Mouse (Mus musculus) R1 (cell line): ENCODE results near the gene Msh5.
A peak's percentile ranks its signal among the peaks of the same experiment; 100 is the strongest.
"Not testable (repeated sequence)": the region's sequence is repeated elsewhere in the genome, so short reads cannot be mapped to it uniquely, and the experiment has no call there.

Source experiments
- DNase-seq: peaks from one replicate; pipeline ENCODE4 v3.0.0-alpha.2; 2018; ENCODE audit warnings: low read depth, low spot score

Gene Msh5

DNA sequence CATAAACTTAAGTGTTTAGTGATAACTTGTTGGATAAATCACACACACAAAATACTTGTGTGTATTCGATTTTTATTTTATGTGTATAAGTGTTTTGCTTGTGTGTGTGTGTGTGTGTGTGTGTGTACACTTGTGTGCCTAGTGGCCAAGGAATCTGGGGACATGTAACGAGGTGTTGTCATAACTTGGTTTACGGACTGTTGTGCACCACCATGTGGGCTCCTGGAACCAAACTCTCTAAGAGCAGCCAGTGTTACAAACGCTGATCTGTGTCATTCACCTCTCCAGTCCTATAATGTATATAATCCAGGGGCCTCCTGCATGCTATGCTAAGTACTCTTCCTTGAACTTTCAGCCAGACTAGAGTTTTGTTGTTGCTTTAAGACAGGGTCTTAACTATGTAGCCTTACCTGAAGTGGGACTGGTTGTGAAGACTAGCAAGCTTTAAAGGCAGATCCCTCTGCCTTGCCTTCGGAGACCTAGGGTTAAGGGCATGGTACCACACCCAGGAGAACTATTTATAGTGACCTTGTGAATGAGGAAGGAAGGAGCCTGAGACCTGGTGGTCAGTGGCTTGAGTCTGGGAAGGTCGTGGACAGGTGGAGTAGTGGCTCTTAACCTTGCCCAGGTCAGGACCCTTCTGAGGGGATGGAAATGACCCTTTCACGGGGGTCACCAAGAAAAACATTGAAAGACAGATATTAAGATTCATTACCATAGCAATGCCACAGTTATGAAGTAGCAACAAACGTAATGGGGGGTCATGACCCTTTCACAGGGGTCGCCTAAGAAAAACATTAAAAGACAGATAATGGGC is 43.3 kb downstream of the Msh5 start:
- peak; percentile 51 for DNase-seq

- no peak for DNase-seq
Observed at GRCm38 (mm10) chr17:35002153-35002865, 44.2 kb downstream of the Msh5 start.

DNA sequence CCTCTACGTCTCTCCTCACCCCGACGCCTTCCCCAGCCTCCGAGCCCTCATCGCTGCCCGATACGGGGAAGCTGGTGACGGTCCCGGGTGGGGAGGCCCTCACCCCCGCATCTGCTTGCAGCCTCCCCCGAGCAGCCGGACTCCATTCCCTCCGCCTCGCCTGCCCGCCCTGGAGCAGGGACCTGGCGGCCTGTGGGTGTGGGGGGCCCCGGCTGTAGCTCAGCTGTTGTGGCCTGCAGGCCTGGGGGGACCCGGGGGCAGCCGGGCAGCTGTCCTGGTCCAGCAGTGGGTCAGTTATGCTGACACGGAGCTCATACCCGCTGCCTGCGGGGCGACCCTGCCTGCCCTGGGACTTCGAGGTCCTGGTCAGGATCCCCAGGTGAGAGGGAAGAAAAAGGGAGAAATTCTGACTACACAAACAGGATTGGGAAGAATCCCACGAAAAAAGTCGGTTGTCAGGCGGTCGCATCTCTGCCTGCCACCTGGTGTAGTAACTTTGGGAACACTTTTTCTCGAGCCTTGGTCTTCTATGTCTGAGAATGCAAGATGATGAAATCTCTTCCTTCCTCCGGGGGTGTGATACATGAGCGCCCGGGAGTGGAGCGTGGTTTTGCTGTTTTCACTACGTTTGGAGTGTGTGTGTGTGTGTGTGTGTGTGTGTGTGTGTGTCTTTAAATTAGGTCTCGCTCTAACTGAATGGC is 44.9 kb downstream of the Msh5 start:
- peak; percentile 45 for DNase-seq

DNA sequence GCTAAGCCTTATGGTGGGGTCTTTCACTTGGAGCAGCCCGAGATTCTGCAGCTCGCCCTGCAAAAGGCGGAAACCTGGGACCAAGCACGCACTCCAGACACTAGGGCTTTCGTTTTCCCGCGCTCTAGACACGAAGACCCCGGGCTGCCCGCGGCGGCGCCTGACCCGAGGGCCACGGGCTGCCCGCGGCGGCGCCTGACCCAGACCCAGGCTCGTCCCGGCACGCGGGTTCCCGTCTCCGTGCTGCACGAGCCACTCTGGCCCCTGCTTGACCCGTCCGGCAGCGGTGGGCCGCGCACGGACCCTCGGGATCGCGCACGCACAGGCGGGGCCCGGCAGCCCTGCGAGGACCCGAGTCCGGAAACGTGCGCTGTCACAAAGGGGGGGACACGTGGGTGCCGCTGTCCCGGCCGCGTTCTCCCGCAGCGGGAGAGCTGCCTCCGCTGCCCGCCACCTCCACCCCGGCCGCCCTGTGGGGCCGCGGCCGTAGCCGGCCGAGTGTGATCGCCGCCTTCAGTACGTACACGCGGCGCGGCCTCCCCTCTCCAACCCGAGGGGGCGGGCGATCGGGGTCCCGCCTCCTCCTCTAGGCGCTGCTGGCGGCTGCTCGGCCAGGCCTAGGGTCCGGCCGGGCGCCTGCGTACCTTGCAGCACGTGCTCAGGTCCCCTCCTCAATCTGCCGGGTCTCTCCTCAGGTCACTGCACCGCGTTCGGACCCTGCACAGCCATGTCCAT is 45.7 kb downstream of the Msh5 start, which contains the start of gene Vars:
Gene Vars, plus strand, starts transcription at position 271 of the 735 bp plus-strand sequence.
- DNase-seq = peak; percentile 94

GRCm38 (mm10) chr17:34999871-35000716 is 46.5 kb downstream of the Msh5 start:
- peak; percentile 66 for DNase-seq

- DNase-seq = no peak
Observed at GRCm38 (mm10) chr17:34998526-34999430, 47.8 kb downstream of the Msh5 start.

DNA sequence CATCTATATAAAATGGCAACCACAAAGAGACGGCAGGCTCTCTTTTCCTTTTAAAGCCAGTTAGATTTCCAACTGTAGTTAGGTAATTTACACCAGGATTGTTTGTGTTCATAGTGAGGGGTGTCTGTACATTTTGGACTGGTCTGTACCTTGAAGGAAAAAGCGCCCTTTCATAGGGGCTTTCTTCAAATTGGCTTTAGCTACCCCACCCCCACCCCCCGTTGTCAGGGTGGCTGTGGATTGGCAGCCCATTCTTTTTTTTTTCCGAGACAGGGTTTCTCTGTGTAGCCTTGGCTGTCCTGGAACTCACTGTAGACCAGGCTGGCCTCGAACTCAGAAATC is 49.4 kb downstream of the Msh5 start:
- no peak for DNase-seq

- DNase-seq = peak; percentile 62
Observed at GRCm38 (mm10) chr17:34996411-34997141, 50.0 kb downstream of the Msh5 start.

DNA sequence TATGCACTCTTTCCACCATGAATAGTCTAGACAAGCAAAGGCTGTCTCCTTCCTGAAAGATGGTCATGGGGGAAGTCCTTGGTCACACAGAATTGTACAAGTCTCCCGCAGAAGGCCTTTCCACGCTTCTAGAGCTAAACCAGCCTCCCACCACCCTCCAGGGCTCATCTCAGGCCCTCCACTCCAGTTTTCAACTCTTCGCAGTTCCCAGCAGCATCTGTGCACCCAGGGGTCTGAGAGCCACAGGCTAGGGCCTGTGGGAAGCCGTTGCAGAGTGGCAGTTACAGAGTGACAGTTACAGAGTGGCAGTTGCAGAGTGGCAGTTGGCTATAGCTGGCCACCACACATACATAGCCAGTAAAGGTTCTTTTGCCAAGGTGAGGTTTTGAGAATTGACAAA is 50.6 kb downstream of the Msh5 start:
- DNase-seq = not testable (repeated sequence)

- DNase-seq = not testable (repeated sequence)
Observed at GRCm38 (mm10) chr17:34995192-34995591, 51.4 kb downstream of the Msh5 start.

GRCm38 (mm10) chr17:34994751-34995150 is 51.8 kb downstream of the Msh5 start:
- no peak for DNase-seq

DNA sequence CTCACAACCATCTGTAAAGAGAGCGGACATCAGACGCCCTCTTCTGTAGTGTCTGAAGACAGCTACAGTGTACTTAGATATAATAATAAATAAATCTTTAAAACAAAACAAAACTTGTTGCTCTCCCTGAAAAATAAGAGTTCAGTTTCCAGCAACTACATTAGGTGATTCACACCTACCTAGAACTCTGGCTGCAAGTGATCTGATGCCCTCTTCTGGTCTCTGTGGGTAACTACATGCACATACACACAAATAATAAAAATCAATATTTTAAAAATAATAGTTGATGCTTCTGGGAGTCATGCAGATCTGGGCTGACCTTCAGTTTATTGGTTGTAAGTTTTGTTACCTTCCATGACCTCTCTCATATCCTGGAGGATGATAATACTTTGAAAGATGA is 62.3 kb downstream of the Msh5 start:
- peak; percentile 60 for DNase-seq

DNA sequence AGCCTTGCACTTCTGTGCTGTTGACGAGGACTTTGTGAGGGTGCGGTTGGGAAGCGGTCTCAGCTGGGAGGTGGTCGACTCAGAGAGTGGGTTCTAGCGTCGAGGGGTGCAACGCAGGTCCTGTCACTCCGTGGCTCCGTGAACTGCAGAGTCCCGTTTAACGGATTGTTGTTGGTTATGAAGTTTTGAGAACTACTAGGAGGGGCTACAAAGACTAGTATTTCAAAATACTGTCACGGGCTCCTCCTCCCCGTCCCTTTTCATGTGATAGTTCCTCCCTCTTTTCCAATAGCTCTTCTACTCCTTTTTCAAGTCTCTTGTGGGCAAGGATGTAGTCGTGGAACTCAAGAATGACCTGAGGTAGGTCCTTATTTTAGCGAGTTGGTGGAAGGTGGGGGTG is 64.2 kb downstream of the Msh5 start:
- no peak for DNase-seq

DNA sequence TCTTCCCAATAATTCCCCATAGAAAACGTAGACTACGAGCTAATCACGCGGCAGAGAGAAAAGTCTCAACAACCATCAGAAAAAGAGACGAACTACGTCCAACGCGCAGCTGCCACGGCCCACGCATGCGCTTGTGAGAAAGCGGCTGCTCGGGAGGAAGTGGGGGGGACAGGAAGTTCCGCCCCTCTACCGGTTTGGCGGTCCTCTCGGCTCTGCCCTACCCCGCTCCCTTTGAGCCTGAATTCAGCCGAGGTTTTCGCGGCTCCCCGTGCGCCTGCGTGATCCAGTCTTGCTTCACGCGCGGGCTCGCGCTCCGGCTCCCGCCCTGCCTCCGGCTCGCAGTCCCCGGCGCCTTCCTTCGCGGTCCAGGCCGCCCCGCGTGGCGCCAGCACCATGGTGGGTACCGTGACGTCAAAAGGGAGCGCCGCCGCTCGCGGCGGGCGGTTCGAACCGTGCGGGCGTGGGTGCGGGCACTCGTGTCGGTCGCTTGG is 64.8 kb downstream of the Msh5 start, which contains the start of gene Lsm2:
Gene Lsm2, plus strand, starts transcription at position 173 of the 491 bp plus-strand sequence.
- peak; percentile 95 for DNase-seq

- DNase-seq = peak; percentile 76
Observed at GRCm38 (mm10) chr17:34980655-34981054, 65.9 kb downstream of the Msh5 start.

- DNase-seq = no peak
Observed at GRCm38 (mm10) chr17:34979631-34980030, 66.9 kb downstream of the Msh5 start.
